Mouse (Mus musculus): ENCODE results near the gene Rnf185. TPM values are rescaled to one million over a fixed set of nuclear protein-coding genes. Genes with fewer than 3 reads are reported as not detected.

The Rnf185 gene
- polyA plus RNA-seq, 1 experiment from 2014 or later, result 42.6 TPM

DNA sequence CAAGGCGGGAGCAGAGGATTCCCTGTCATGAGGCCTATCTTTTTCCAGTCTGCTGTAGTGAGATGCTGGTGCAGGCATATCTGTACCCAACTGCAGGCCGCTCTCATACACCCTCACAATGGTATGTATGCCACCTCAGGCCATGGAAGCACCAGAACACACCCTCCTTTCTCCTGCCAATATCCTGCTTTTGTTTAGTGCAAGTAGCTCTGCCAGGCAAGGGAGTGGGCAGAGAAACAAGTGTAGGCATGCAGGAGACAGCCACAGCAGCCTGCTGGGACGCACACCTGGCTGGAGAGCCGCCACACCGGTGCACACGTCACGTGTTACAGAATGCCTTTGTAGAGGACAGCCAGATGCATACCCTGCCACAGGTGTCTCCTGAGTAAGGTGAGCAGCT, 85.8 kb downstream of the Rnf185 start:
- H3K27ac ChIP-seq (ENCODE audit: low read length), result no peak overlapping the region
- H3K4me1 ChIP-seq (replicated peaks; ENCODE audit: control insufficient read depth, insufficient read depth, low read length), result peaks cover 24% of the 10 kb centered on the region
- H3K4me2 ChIP-seq (ENCODE audit: low read length), result no peak overlapping the region
- ATAC-seq, result no peak
- H3K9me3 ChIP-seq (ENCODE audit: control insufficient read depth, low read length), result no peaks in the 10 kb centered on the region
- H3K4me3 ChIP-seq (replicated peaks; ENCODE audit: low read length), result no peak overlapping the region
- no peaks in the 10 kb centered on the region for H3K36me3 ChIP-seq (ENCODE audit: control insufficient read depth, insufficient read depth)
- WGBS, result 88% methylated on average over 7 of the region's 7 CpGs
- no peak overlapping the region for H3K9ac ChIP-seq (replicated peaks; ENCODE audit: low read depth, low read length)
- no peaks in the 10 kb centered on the region for H3K27me3 ChIP-seq (replicated peaks; ENCODE audit: control insufficient read depth, insufficient read depth, low read length)

Other genes starting within 250 kb of the Rnf185 start
- gene Eif4enif1, start 250.0 kb downstream of the Rnf185 start, polyA plus RNA-seq (2015; fragmentation: Nextera tagmentation; extraction: Ambion mirVana), result 40.9 and 54.9 TPM in 2 replicates
- gene Drg1, start 185.9 kb downstream of the Rnf185 start, polyA plus RNA-seq (2015; fragmentation: Nextera tagmentation; extraction: Ambion mirVana), result 252 and 276 TPM in 2 replicates
- gene Patz1, start 163.5 kb downstream of the Rnf185 start, polyA plus RNA-seq (2015; fragmentation: Nextera tagmentation; extraction: Ambion mirVana), result 56.6 and 58.2 TPM in 2 replicates
- gene Pik3ip1, start 122.0 kb downstream of the Rnf185 start, polyA plus RNA-seq (2015; fragmentation: Nextera tagmentation; extraction: Ambion mirVana), result 36.1 and 41.8 TPM in 2 replicates
- gene Limk2, start 43.2 kb downstream of the Rnf185 start, polyA plus RNA-seq (2015; fragmentation: Nextera tagmentation; extraction: Ambion mirVana), result 110 and 127 TPM in 2 replicates
- gene Pla2g3, start 35.9 kb upstream of the Rnf185 start, polyA plus RNA-seq (2015; fragmentation: Nextera tagmentation; extraction: Ambion mirVana), result 0.89 and 1.0 TPM in 2 replicates
- gene Inpp5j, start 52.5 kb upstream of the Rnf185 start, polyA plus RNA-seq (2015; fragmentation: Nextera tagmentation; extraction: Ambion mirVana), result 2.9 and 4.9 TPM in 2 replicates
- 39.5 and 52.0 TPM in 2 replicates for gene Selenom, start 62.3 kb upstream of the Rnf185 start, polyA plus RNA-seq (2015; fragmentation: Nextera tagmentation; extraction: Ambion mirVana)
- gene Smtn, start 88.2 kb upstream of the Rnf185 start, polyA plus RNA-seq (2015; fragmentation: Nextera tagmentation; extraction: Ambion mirVana), result 17.7 and 20.9 TPM in 2 replicates
- gene Morc2a, start 196.8 kb upstream of the Rnf185 start, polyA plus RNA-seq (2015; fragmentation: Nextera tagmentation; extraction: Ambion mirVana), result 47.5 and 49.2 TPM in 2 replicates